Comparison of ENCODE assay signal across 9 mouse cellular contexts in the genomic region with DNA sequence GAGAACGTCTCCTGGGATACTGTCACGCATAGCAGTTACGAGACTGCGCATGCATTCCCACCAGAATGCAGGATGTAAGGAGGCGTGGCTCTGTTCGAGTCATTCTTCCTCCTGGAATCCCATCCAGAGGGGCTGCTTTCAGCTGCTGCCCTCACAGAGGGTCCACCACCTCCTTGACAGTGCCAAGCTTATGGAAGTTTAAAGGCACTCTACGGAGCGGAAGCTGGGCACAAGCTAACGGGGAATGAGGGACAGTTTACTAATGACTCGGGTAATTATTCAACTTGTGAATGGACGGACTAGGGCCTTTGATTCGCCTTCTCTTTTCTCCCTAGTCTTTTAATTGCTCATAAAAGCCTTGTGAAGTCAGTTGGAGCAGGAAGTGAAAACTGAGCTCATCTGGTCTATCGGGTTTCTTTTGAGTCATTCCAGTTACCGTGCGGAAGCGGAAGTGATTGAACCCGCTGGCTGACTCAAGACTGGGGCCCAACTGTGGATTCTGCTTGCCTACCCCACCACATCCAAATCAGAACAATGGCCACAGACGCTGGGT.
DNase-seq lines count a peak whose midpoint lies in the region; ATAC-seq and TF ChIP-seq lines count a peak whose summit lies in the region.
"Had no signal": no experiment of that assay in that cellular context is flagged by ENCODE, and none has a peak within 500 bp of the region (broad histone marks: within the 10 kb centered on the region; RNA-seq: fewer than 3 reads in every experiment).

No protein-coding gene starts in this region.

- peak; percentile 35 for TF ChIP-seq POLR2A in myocyte (IDR thresholded peaks at IDR 0.05; ENCODE audit: insufficient read length, low read depth)

- no peaks in the 10 kb centered on the region for H3K79me2 ChIP-seq in myocyte (ENCODE audit: control insufficient read depth, insufficient read depth)

- H3K9me3 ChIP-seq in heart, embryonic 15.5 days (replicated peaks), result no peaks in the 10 kb centered on the region
- H3K9me3 ChIP-seq in limb, embryonic 13.5 days, result no peaks in the 10 kb centered on the region

- no peaks in the 10 kb centered on the region for H3K36me3 ChIP-seq in heart, embryonic 15.5 days
- no peaks in the 10 kb centered on the region for H3K36me3 ChIP-seq in limb, embryonic 13.5 days
- no peaks in the 10 kb centered on the region for H3K36me3 ChIP-seq in myocyte (ENCODE audit: control insufficient read depth, insufficient read depth)

- H3ac ChIP-seq in myocyte (ENCODE audit: control insufficient read depth, insufficient read length), result no peak overlapping the region

- H3K4me1 ChIP-seq in heart, embryonic 15.5 days (replicated peaks), result peaks cover 3% of the 10 kb centered on the region; the same call in 1 of the 2 replicates
- peaks cover 37% of the 10 kb centered on the region for H3K4me1 ChIP-seq in limb, embryonic 13.5 days

- ATAC-seq in heart, embryonic 15.5 days (replicated peaks; ENCODE audit: insufficient number of reproducible peaks, insufficient read depth, low FRiP score, low read depth), result no peak
- ATAC-seq in limb, embryonic 13.5 days (ENCODE audit: low FRiP score, low read depth), result peak; percentile 67; the same call in 1 of the 2 replicates
- ATAC-seq in erythroblast, adult 5-6 weeks (replicated peaks; ENCODE audit: low FRiP score, poor library complexity, severe bottlenecking), result no peak

- H3K4me3 ChIP-seq in heart, embryonic 15.5 days, result peak overlapping the region; percentile 17; the same call in 1 of the 2 replicates
- H3K4me3 ChIP-seq in limb, embryonic 13.5 days, result peak overlapping the region; percentile 37
- H3K4me3 ChIP-seq in myocyte, result peak overlapping the region; percentile 18
- H3K4me3 ChIP-seq: erythroblast, embryonic 14.5 days had no signal

- peak; percentile 3 for DNase-seq in right cerebral cortex, adult 18-20 months
- DNase-seq in right cerebral cortex, postnatal 36 days (ENCODE audit: low spot score in 2 of 2), result no peak
- peak; percentile 4 for DNase-seq in c-Kit-positive CD71-positive TER-119-positive erythroid progenitor cells, embryonic 14.5 days (ENCODE audit: low spot score)
- no peak for DNase-seq in gastrocnemius, postnatal 10 days

- no peaks in the 10 kb centered on the region; the same call in 1 of the 2 replicates for H3K27me3 ChIP-seq in heart, embryonic 15.5 days
- peaks cover 35% of the 10 kb centered on the region for H3K27me3 ChIP-seq in limb, embryonic 13.5 days
- H3K27me3 ChIP-seq in myocyte (ENCODE audit: control insufficient read depth, insufficient read depth, insufficient read length), result no peaks in the 10 kb centered on the region

- WGBS in heart, embryonic 15.5 days, result 52% methylated on average over 18 of the region's 18 CpGs
- WGBS in limb, embryonic 13.5 days, result 6% methylated on average over 18 of the region's 18 CpGs

- H3K27ac ChIP-seq in heart, embryonic 15.5 days, result peak overlapping the region; percentile 32; the same call in 1 of the 2 replicates
- 0 out of 2 replicates have a peak overlapping the region, but pooled peaks have one; percentile 44 for H3K27ac ChIP-seq in limb, embryonic 13.5 days

- H3K4me2 ChIP-seq in heart, embryonic 15.5 days, result peak overlapping the region; percentile 44
- peak overlapping the region; percentile 72 for H3K4me2 ChIP-seq in limb, embryonic 13.5 days (replicated peaks)
- peak overlapping the region; percentile 82 for H3K4me2 ChIP-seq in myocyte (ENCODE audit: low read depth)

- no peak overlapping the region for H3K9ac ChIP-seq in heart, embryonic 15.5 days
- no peak overlapping the region for H3K9ac ChIP-seq in limb, embryonic 13.5 days

TF ChIP-seq in myocyte, 11 proteins besides CTCF, POLR2A, EP300 and RAD21:
- no peak for TF ChIP-seq POLR2AphosphoS2 (IDR thresholded peaks at IDR 0.05; ENCODE audit: insufficient read length, low read depth)
- TF ChIP-seq MYOG (IDR thresholded peaks at IDR 0.05; ENCODE audit: control insufficient read depth in 1 of 3, insufficient read depth in 1 of 3, insufficient read length in 2 of 3, low read depth in 2 of 3), result no peak
- TF ChIP-seq REST (IDR thresholded peaks at IDR 0.05; ENCODE audit: insufficient read depth, insufficient read length), result no peak
- peak in 1 of 3 experiments; percentile 35 for TF ChIP-seq MYOD1 (IDR thresholded peaks at IDR 0.05; ENCODE audit: control insufficient read depth in 1 of 3, insufficient read length in 2 of 3, low read depth in 2 of 3)

Comparison
In these comparisons a context has a peak if more than half of its experiments do, and no peak if none do; other contexts are left out.
1. DNase-seq: peak in right cerebral cortex, adult 18-20 months (single experiment) and c-Kit-positive CD71-positive TER-119-positive erythroid progenitor cells, embryonic 14.5 days (single experiment); none in right cerebral cortex, postnatal 36 days (0 of 2) and gastrocnemius, postnatal 10 days (single experiment).
2. Peak in every context shown above with its lines, with median percentiles within 50 percentile points of each other: H3K4me2 ChIP-seq and H3K4me3 ChIP-seq.